Mouse (Mus musculus) MEL (cell line): ENCODE measurements around the gene Galnt15.

Experiments used
- CTCF ChIP-seq, 3 experiments: IDR thresholded peaks in 2 of 3; conservative IDR thresholded peaks in 1 of 3; 2 replicates each; pipeline ENCODE4 v1.5.1; 2011 to 2012; ENCODE audit warnings: low read length in 3 of 3, low read depth in 2 of 3, mild to moderate bottlenecking in 2 of 3, improper control_type of control experiment in 1 of 3, inconsistent platforms in 1 of 3, mixed read lengths in 1 of 3, moderate library complexity in 1 of 3; ENCODE audit not compliant: control insufficient read depth in 1 of 3, insufficient read depth in 1 of 3, poor library complexity in 1 of 3, severe bottlenecking in 1 of 3
- ELF1 ChIP-seq: IDR thresholded peaks from 2 replicates; pipeline ENCODE4 v1.6.1; 2014; ENCODE audit warnings: low read depth, mild to moderate bottlenecking, inconsistent platforms, low read length, improper control_type of control experiment, moderate library complexity
- GATA1 ChIP-seq: IDR thresholded peaks from 2 replicates; pipeline ENCODE4 v1.6.1; 2011; ENCODE audit warnings: low read depth, low read length, improper control_type of control experiment
- MAX ChIP-seq: IDR thresholded peaks from 2 replicates; pipeline ENCODE4 v1.6.1; 2011; ENCODE audit warnings: low read length, improper control_type of control experiment
- MXI1 ChIP-seq: IDR thresholded peaks from 2 replicates; pipeline ENCODE4 v1.6.1; 2011; ENCODE audit warnings: mild to moderate bottlenecking, low read depth, low read length, improper control_type of control experiment
- POLR2A ChIP-seq, 2 experiments: IDR thresholded peaks; 2 replicates each; pipeline ENCODE4 v1.6.1; 2011 to 2012; ENCODE audit warnings: low read length in 2 of 2, mild to moderate bottlenecking in 2 of 2, control low read depth in 1 of 2, improper control_type of control experiment in 1 of 2, low read depth in 1 of 2, moderate library complexity in 1 of 2; ENCODE audit not compliant: control insufficient read depth in 1 of 2, insufficient read depth in 1 of 2, poor library complexity in 1 of 2
- RAD21 ChIP-seq: IDR thresholded peaks from 2 replicates; pipeline ENCODE4 v1.6.1; 2011; ENCODE audit warnings: mild to moderate bottlenecking, low read depth, low read length, improper control_type of control experiment
- SIN3A ChIP-seq: IDR thresholded peaks from 2 replicates; pipeline ENCODE4 v1.6.1; 2012; ENCODE audit warnings: low read length, improper control_type of control experiment, inconsistent platforms

GRCm38 (mm10) chr14:32076896-32077575 lies 48.2 kb downstream of the Galnt15 start:
- TF ChIP-seq CTCF (IDR thresholded peaks at IDR 0.05 in 2 of 3, conservative IDR thresholded peaks at IDR 0.05 in 1 of 3; ENCODE audit: control insufficient read depth in 1 of 3, insufficient read depth in 1 of 3, low read depth in 2 of 3, low read length in 3 of 3, poor library complexity in 1 of 3, severe bottlenecking in 1 of 3), result peak; percentile 94 to 99 (median 98)
- TF ChIP-seq GATA1, result no peak
- no peak; the same call in none of the 2 replicates for TF ChIP-seq RAD21
- no peak for TF ChIP-seq SIN3A
- no peak for TF ChIP-seq MAX
- TF ChIP-seq ELF1, result no peak
- no peak for TF ChIP-seq MXI1
- TF ChIP-seq POLR2A (IDR thresholded peaks at IDR 0.05; ENCODE audit: control insufficient read depth in 1 of 2, insufficient read depth in 1 of 2, low read depth in 1 of 2, low read length in 2 of 2, poor library complexity in 1 of 2), result no peak
